Mouse (Mus musculus): ENCODE results near the gene Mrgprh. TPM values are rescaled to one million over a fixed set of nuclear protein-coding genes. Genes with fewer than 3 reads are reported as not detected.

The Mrgprh gene
- polyA plus RNA-seq, 1 experiment from 2014 or later = 0.06 TPM

DNA sequence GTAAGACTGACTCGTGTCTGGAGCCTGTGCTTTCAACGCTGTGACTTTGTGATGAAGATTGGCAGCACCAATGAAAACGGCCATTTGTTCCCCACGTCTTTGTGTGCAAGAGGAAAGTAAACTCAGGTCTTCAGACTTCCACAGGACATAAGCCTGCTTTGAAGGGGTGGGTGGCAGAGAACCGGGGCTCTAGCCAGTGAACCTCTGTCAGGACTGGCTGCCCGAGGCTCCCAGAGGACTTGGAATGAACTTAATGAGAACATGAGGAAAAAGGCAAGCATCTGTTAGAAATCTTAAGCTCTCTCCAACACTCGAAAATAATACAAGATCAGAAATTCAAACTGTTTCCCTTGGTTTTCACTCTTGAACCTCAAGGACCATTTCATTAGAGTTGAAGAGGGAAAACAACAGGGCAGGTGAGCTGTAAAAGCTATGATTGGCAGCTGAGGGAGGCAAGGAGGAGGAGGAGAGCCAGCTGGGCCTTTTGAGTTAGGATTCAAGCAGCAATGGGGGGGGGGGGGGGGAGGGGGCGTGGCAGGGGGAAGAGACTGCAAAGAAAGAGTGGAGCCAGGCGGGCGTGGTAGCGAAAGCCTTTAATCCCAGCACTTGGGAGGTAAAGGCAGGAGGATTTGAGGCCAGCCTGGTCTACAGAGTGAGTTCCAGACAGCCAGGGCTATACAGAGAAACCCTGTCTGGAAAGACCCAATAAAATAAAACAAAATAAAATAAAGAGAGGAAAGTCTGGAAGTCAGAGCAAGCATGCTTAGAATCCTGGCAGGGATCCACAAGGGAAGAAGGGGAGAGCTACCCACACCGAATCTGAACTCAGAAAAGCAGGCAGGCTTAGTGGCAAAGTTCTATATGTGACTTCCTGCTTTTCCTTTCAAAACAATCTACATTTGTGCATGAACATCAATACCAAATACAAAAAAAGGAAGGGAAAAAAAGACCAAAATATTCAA is 27.8 kb downstream of the Mrgprh start:
- 58% methylated on average over 11 of the region's 12 CpGs for whole genome bisulfite sequencing
- Histone ChIP-seq H3K27ac (peak overlapping the region; percentile 32; the same call in 1 of the 2 replicates), H3K36me3 (peaks cover 12% of the 10 kb centered on the region), H3K27me3 (replicated peaks) (no peaks in the 10 kb centered on the region), H3K4me2 (no peak overlapping the region), H3K4me3 (replicated peaks) (no peak overlapping the region), H3K4me1 (0 out of 2 replicates have a peak, but pooled peaks cover 2% of the 10 kb centered on the region), H3K9me3 (no peaks in the 10 kb centered on the region), H3K9ac (no peak overlapping the region)
- ATAC-seq (ENCODE audit: insufficient read depth, low FRiP score, low read depth) = no peak

GRCm38 (mm10) chr17:12904349-12904748 is 28.5 kb downstream of the Mrgprh start:
- no peaks in the 10 kb centered on the region for H3K9me3 ChIP-seq
- peaks cover 12% of the 10 kb centered on the region for H3K36me3 ChIP-seq
- no peak overlapping the region for H3K4me3 ChIP-seq (replicated peaks)
- no peak overlapping the region for H3K27ac ChIP-seq
- no peak for ATAC-seq (ENCODE audit: insufficient read depth, low FRiP score, low read depth)
- 0 out of 2 replicates have a peak, but pooled peaks cover 2% of the 10 kb centered on the region for H3K4me1 ChIP-seq
- no peak overlapping the region for H3K9ac ChIP-seq
- 80% methylated on average over 1 of the region's 1 CpGs for WGBS
- no peak overlapping the region for H3K4me2 ChIP-seq
- H3K27me3 ChIP-seq (replicated peaks) = no peaks in the 10 kb centered on the region

DNA sequence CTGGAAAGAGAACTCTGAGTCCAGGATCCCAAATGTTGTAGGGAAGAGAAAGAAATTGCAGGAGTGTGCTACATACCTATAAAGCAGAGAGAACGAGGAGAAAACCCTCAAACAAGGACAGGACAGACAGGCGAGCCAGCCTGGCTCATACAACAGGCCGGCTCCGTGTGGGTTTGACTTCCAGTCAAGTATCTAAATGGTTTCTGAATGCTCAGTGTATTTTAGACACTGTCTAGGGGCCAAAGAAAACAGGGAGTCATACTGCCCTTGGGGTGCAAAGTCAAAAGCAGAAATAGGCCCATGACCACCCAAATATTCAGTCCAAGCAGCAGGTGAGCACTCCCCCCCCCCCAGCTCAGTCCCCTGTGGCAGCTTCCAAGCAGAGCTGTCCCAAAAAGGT is 30.0 kb downstream of the Mrgprh start:
- 85% methylated on average over 4 of the region's 4 CpGs for WGBS
- Histone ChIP-seq H3K4me2 (no peak overlapping the region), H3K4me1 (0 out of 2 replicates have a peak, but pooled peaks cover 2% of the 10 kb centered on the region), H3K36me3 (peaks cover 16% of the 10 kb centered on the region), H3K27ac (no peak overlapping the region), H3K4me3 (replicated peaks) (no peak overlapping the region), H3K27me3 (replicated peaks) (no peaks in the 10 kb centered on the region), H3K9ac (no peak overlapping the region), H3K9me3 (no peaks in the 10 kb centered on the region)
- ATAC-seq (ENCODE audit: insufficient read depth, low FRiP score, low read depth) = no peak

- Histone ChIP-seq H3K4me1 (0 out of 2 replicates have a peak, but pooled peaks cover 2% of the 10 kb centered on the region), H3K9ac (no peak overlapping the region), H3K9me3 (no peaks in the 10 kb centered on the region), H3K27ac (no peak overlapping the region), H3K4me2 (no peak overlapping the region), H3K27me3 (replicated peaks) (no peaks in the 10 kb centered on the region), H3K36me3 (peaks cover 21% of the 10 kb centered on the region), H3K4me3 (replicated peaks) (no peak overlapping the region)
- no peak for ATAC-seq (ENCODE audit: insufficient read depth, low FRiP score, low read depth)
- WGBS = 82% methylated on average over 9 of the region's 9 CpGs
Measured at GRCm38 (mm10) chr17:12906436-12906835, 30.6 kb downstream of the Mrgprh start.

- H3K9me3 ChIP-seq = no peaks in the 10 kb centered on the region
- ATAC-seq (ENCODE audit: insufficient read depth, low FRiP score, low read depth) = no peak
- no peaks in the 10 kb centered on the region for H3K4me1 ChIP-seq
- no peak within 1 kb of the TSS for H3K4me2 ChIP-seq
- H3K27me3 ChIP-seq (replicated peaks) = no peaks in the 10 kb centered on the region
- 76% methylated on average over 35 of the region's 35 CpGs for WGBS
- H3K4me3 ChIP-seq (replicated peaks) = no peak within 1 kb of the TSS
- H3K27ac ChIP-seq = no peak within 1 kb of the TSS
- H3K9ac ChIP-seq = no peak within 1 kb of the TSS
- peaks cover 33% of the 10 kb centered on the region for H3K36me3 ChIP-seq
Measured at GRCm38 (mm10) chr17:12909361-12910280, 33.8 kb downstream of the Mrgprh start, which contains the start of gene Pnldc1. TSS of gene Pnldc1 (minus strand) at chr17:12910230.

- ATAC-seq (ENCODE audit: insufficient read depth, low FRiP score, low read depth) = no peak
- H3K27me3 ChIP-seq (replicated peaks) = no peaks in the 10 kb centered on the region
- H3K9ac ChIP-seq = no peak overlapping the region
- no peaks in the 10 kb centered on the region for H3K9me3 ChIP-seq
- no peak overlapping the region for H3K27ac ChIP-seq
- H3K4me3 ChIP-seq (replicated peaks) = no peak overlapping the region
- no peaks in the 10 kb centered on the region for H3K4me1 ChIP-seq
- H3K4me2 ChIP-seq = no peak overlapping the region
- H3K36me3 ChIP-seq = peaks cover 33% of the 10 kb centered on the region
- 81% methylated on average over 8 of the region's 8 CpGs for WGBS
Measured at GRCm38 (mm10) chr17:12910391-12910790, 34.6 kb downstream of the Mrgprh start.

DNA sequence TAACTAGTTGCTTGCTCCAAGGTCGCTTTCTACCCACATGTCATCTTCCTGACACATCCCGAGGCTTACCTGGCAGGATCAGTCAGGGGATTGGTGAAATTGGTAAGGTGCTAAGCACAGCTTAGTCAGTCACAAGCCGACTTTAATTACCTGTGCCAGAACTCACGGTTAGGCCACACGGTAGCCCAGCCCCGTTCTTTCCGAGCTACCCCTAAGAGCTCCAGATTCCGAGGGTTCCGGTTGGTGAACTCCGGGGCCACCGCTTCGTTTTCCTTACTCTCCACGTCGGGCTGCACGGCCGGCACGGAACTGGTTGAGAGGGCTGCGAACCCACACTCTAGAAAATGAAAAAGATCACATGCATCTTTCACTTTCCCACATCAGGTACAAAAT is 39.6 kb downstream of the Mrgprh start, which contains the start of gene Tcp1:
Gene Tcp1 (plus strand): TSS at position 214 of the 393 bp plus-strand sequence.
- no peak for ATAC-seq (ENCODE audit: insufficient read depth, low FRiP score, low read depth)
- Histone ChIP-seq H3K4me3 (replicated peaks) (peak within 1 kb of the TSS; percentile 77), H3K9ac (peak within 1 kb of the TSS; percentile 87), H3K4me2 (peak within 1 kb of the TSS; percentile 67), H3K9me3 (no peaks in the 10 kb centered on the region), H3K4me1 (no peaks in the 10 kb centered on the region), H3K27me3 (replicated peaks) (no peaks in the 10 kb centered on the region), H3K36me3 (peaks cover 40% of the 10 kb centered on the region), H3K27ac (peak within 1 kb of the TSS; percentile 86)
- WGBS = 0% methylated on average over 18 of the region's 18 CpGs

DNA sequence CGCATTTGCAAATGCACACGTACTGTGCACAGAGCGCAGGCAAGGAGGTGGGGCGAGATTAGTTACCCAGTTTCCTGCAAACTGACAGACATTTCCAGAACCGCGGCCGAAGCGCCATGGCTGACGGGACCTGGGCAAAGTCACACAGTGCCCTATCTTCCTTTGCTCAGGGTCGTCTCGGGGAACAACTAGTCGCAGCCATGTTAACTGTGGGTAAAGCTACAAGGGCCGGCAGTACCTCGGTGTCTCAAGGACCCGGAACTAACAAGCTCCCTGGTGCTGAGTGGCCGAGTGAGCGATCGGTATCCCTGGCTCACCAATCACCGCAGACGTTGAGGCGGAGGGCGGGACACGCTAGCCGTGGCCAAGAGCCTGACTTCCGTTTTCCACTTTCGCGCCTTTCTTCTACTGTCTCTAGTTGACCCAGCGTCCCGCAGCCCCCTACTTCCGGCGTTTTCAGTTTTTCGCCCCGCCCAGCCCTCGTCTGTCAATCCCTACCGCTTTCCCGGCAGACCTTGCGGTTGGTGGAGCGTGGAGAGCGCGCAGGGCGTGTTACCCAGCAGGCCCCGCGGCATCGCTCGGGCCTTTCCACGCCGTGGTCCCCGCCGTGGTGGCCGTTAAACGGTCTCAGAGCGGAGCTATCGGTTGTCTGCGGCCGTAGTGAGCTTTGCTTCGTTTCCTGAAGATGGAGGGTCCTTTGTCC is 40.2 kb downstream of the Mrgprh start, which contains the start of gene Mrpl18:
Gene Mrpl18 (minus strand): TSS at position 465 of the 703 bp plus-strand sequence.
- ATAC-seq (ENCODE audit: insufficient read depth, low FRiP score, low read depth) = peak; percentile 99
- peaks cover 39% of the 10 kb centered on the region for H3K36me3 ChIP-seq

DNA sequence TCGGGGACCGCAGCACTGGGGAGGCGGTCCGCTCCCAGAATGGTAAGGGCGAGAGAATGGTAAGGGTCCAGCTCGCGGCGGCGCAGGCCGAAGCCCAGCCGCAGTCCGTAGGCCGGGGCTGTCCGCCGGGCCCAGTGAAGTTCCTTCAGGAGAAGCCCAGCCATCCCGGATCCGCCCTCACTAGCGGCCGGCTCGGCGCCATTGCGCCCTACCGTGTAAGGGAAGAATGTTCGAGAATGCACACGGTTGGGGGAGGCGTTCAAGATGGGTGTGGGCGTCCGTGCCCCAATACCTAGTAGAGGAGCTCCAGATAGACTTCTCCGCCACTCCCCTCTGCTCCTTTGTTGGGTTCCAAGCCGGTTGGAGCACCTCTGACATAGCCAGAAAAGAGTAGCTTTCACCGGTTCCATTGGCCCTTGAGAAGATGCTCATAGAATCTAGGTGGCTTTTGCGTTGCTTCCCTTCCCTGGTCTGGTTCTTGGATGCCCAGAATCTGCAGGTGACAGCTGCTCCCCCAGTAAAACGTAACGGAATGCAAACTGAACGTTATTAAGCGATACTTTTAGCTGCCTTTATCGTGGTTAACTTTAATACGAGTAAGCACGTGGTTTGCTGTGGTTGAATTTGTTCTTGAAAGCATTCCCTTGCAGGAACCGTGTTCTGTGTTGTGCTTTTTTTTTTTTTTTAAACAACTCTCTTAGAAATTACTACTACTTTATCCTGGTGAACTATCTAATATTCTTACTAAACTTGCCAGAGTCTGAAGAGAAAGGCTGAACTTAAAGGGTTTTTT is 41.0 kb downstream of the Mrgprh start:
- Histone ChIP-seq H3K36me3 (peaks cover 37% of the 10 kb centered on the region), H3K27ac (peak overlapping the region; percentile 86)

More for the DNA sequence above, 40.2 kb downstream of the Mrgprh start, which contains the start of gene Mrpl18:
- Histone ChIP-seq H3K4me2 (peak within 1 kb of the TSS; percentile 67), H3K4me1 (no peaks in the 10 kb centered on the region), H3K9ac (peak within 1 kb of the TSS; percentile 87), H3K9me3 (no peaks in the 10 kb centered on the region), H3K27me3 (replicated peaks) (no peaks in the 10 kb centered on the region), H3K4me3 (replicated peaks) (peak within 1 kb of the TSS; percentile 77), H3K27ac (peak within 1 kb of the TSS; percentile 86)
- 0% methylated on average over 56 of the region's 56 CpGs for WGBS

GRCm38 (mm10) chr17:12921073-12921472 is 45.2 kb downstream of the Mrgprh start:
- Histone ChIP-seq H3K27ac (no peak overlapping the region), H3K4me2 (no peak overlapping the region), H3K27me3 (replicated peaks) (no peaks in the 10 kb centered on the region), H3K9me3 (no peaks in the 10 kb centered on the region), H3K4me1 (no peaks in the 10 kb centered on the region), H3K36me3 (peaks cover 53% of the 10 kb centered on the region), H3K9ac (no peak overlapping the region), H3K4me3 (replicated peaks) (no peak overlapping the region)
- WGBS = 91% methylated on average over 1 of the region's 1 CpGs
- no peak for ATAC-seq (ENCODE audit: insufficient read depth, low FRiP score, low read depth)

More for the DNA sequence above, 41.0 kb downstream of the Mrgprh start:
- Histone ChIP-seq H3K9me3 (no peaks in the 10 kb centered on the region), H3K4me1 (no peaks in the 10 kb centered on the region), H3K27me3 (replicated peaks) (no peaks in the 10 kb centered on the region), H3K4me2 (peak overlapping the region; percentile 52), H3K4me3 (replicated peaks) (peak overlapping the region; percentile 77), H3K9ac (peak overlapping the region; percentile 87)
- ATAC-seq (ENCODE audit: insufficient read depth, low FRiP score, low read depth) = peak; percentile 59
- under 1% methylated on average over 40 of the region's 40 CpGs for WGBS
